Mouse (Mus musculus): ENCODE measurements at regions not wholly inside any gene's neighbourhood (a gene's known extent, or its start where the extent isn't known, plus 50 kb on each side); places are given as distances from the start of the nearest gene placed in this dataset.

- Histone ChIP-seq H3K36me3 (ENCODE audit: control insufficient read depth, insufficient read depth, low read length) (no peaks in the 10 kb centered on the region), H3K4me3 (ENCODE audit: low read depth, low read length) (no peak overlapping the region), H3K4me2 (replicated peaks; ENCODE audit: low read depth, low read length) (no peak overlapping the region), H3K27ac (ENCODE audit: low read depth, low read length) (no peak overlapping the region), H3K9ac (ENCODE audit: low read depth, low read length) (no peak overlapping the region), H3K4me1 (replicated peaks; ENCODE audit: control insufficient read depth, insufficient read depth, low read length) (no peaks in the 10 kb centered on the region), H3K27me3 (ENCODE audit: control insufficient read depth, insufficient read depth, low read length) (no peaks in the 10 kb centered on the region), H3K9me3 (ENCODE audit: control insufficient read depth, low read length) (no peaks in the 10 kb centered on the region)
- ATAC-seq (ENCODE audit: low FRiP score) (no peak), DNase-seq (ENCODE audit: low spot score) (no peak)
- 63% methylated on average over 6 of the region's 6 CpGs for WGBS
Observed at GRCm38 (mm10) chr10:17564895-17565620, 158.0 kb upstream of the Cited2 start.

- Histone ChIP-seq H3K27me3 (ENCODE audit: control insufficient read depth, insufficient read depth, low read length) (no peaks in the 10 kb centered on the region), H3K36me3 (ENCODE audit: control insufficient read depth, insufficient read depth, low read length) (no peaks in the 10 kb centered on the region), H3K27ac (ENCODE audit: low read depth, low read length) (no peak overlapping the region), H3K4me1 (replicated peaks; ENCODE audit: control insufficient read depth, insufficient read depth, low read length) (no peaks in the 10 kb centered on the region), H3K4me2 (replicated peaks; ENCODE audit: low read depth, low read length) (no peak overlapping the region), H3K9ac (ENCODE audit: low read depth, low read length) (no peak overlapping the region), H3K4me3 (ENCODE audit: low read depth, low read length) (no peak overlapping the region), H3K9me3 (ENCODE audit: control insufficient read depth, low read length) (no peaks in the 10 kb centered on the region)
- WGBS = 82% methylated on average over 5 of the region's 5 CpGs
- ATAC-seq (ENCODE audit: low FRiP score) (no peak), DNase-seq (ENCODE audit: low spot score) (no peak)
Observed at GRCm38 (mm10) chr10:17566975-17567374, 156.0 kb upstream of the Cited2 start.

GRCm38 (mm10) chr10:17567631-17568030 is 155.4 kb upstream of the Cited2 start:
- no peak overlapping the region for H3K4me3 ChIP-seq (ENCODE audit: low read depth, low read length)
- no peak overlapping the region for H3K4me2 ChIP-seq (replicated peaks; ENCODE audit: low read depth, low read length)
- ATAC-seq (ENCODE audit: low FRiP score) = no peak
- H3K27me3 ChIP-seq (ENCODE audit: control insufficient read depth, insufficient read depth, low read length) = no peaks in the 10 kb centered on the region
- no peaks in the 10 kb centered on the region for H3K36me3 ChIP-seq (ENCODE audit: control insufficient read depth, insufficient read depth, low read length)
- no peaks in the 10 kb centered on the region for H3K9me3 ChIP-seq (ENCODE audit: control insufficient read depth, low read length)
- no peak for DNase-seq (ENCODE audit: low spot score)
- H3K4me1 ChIP-seq (replicated peaks; ENCODE audit: control insufficient read depth, insufficient read depth, low read length) = no peaks in the 10 kb centered on the region
- no peak overlapping the region for H3K27ac ChIP-seq (ENCODE audit: low read depth, low read length)
- no peak overlapping the region for H3K9ac ChIP-seq (ENCODE audit: low read depth, low read length)
- WGBS = 84% methylated on average over 3 of the region's 3 CpGs

- H3K4me3 ChIP-seq (ENCODE audit: low read depth, low read length) = no peak overlapping the region
- no peaks in the 10 kb centered on the region for H3K9me3 ChIP-seq (ENCODE audit: control insufficient read depth, low read length)
- H3K27me3 ChIP-seq (ENCODE audit: control insufficient read depth, insufficient read depth, low read length) = no peaks in the 10 kb centered on the region
- ATAC-seq (ENCODE audit: low FRiP score) (no peak), DNase-seq (ENCODE audit: low spot score) (no peak)
- no peak overlapping the region for H3K4me2 ChIP-seq (replicated peaks; ENCODE audit: low read depth, low read length)
- no peak overlapping the region for H3K9ac ChIP-seq (ENCODE audit: low read depth, low read length)
- no peak overlapping the region for H3K27ac ChIP-seq (ENCODE audit: low read depth, low read length)
- H3K36me3 ChIP-seq (ENCODE audit: control insufficient read depth, insufficient read depth, low read length) = no peaks in the 10 kb centered on the region
- WGBS = 82% methylated on average over 6 of the region's 6 CpGs
- H3K4me1 ChIP-seq (replicated peaks; ENCODE audit: control insufficient read depth, insufficient read depth, low read length) = no peaks in the 10 kb centered on the region
Observed at GRCm38 (mm10) chr10:17569577-17570113, 153.4 kb upstream of the Cited2 start.

- H3K4me2 ChIP-seq (replicated peaks; ENCODE audit: low read depth, low read length) = no peak overlapping the region
- H3K36me3 ChIP-seq (ENCODE audit: control insufficient read depth, insufficient read depth, low read length) = no peaks in the 10 kb centered on the region
- H3K4me1 ChIP-seq (replicated peaks; ENCODE audit: control insufficient read depth, insufficient read depth, low read length) = no peaks in the 10 kb centered on the region
- DNase-seq (ENCODE audit: low spot score) (no peak), ATAC-seq (ENCODE audit: low FRiP score) (no peak)
- H3K9me3 ChIP-seq (ENCODE audit: control insufficient read depth, low read length) = no peaks in the 10 kb centered on the region
- no peak overlapping the region for H3K4me3 ChIP-seq (ENCODE audit: low read depth, low read length)
- no peak overlapping the region for H3K27ac ChIP-seq (ENCODE audit: low read depth, low read length)
- no peaks in the 10 kb centered on the region for H3K27me3 ChIP-seq (ENCODE audit: control insufficient read depth, insufficient read depth, low read length)
- H3K9ac ChIP-seq (ENCODE audit: low read depth, low read length) = no peak overlapping the region
- WGBS = 66% methylated on average over 3 of the region's 3 CpGs
Observed at GRCm38 (mm10) chr10:17574894-17575293, 148.1 kb upstream of the Cited2 start.

- DNase-seq (ENCODE audit: low spot score) (no peak), ATAC-seq (ENCODE audit: low FRiP score) (no peak)
- no peak overlapping the region for H3K27ac ChIP-seq (ENCODE audit: low read depth, low read length)
Observed at GRCm38 (mm10) chr10:17575448-17576332, 147.3 kb upstream of the Cited2 start.

GRCm38 (mm10) chr10:17576333-17576750 is 146.7 kb upstream of the Cited2 start:
- Histone ChIP-seq H3K4me3 (ENCODE audit: low read depth, low read length) (no peak overlapping the region), H3K4me2 (replicated peaks; ENCODE audit: low read depth, low read length) (no peak overlapping the region), H3K9me3 (ENCODE audit: control insufficient read depth, low read length) (no peaks in the 10 kb centered on the region), H3K36me3 (ENCODE audit: control insufficient read depth, insufficient read depth, low read length) (no peaks in the 10 kb centered on the region), H3K27ac (ENCODE audit: low read depth, low read length) (no peak overlapping the region), H3K9ac (ENCODE audit: low read depth, low read length) (no peak overlapping the region), H3K4me1 (replicated peaks; ENCODE audit: control insufficient read depth, insufficient read depth, low read length) (no peaks in the 10 kb centered on the region), H3K27me3 (ENCODE audit: control insufficient read depth, insufficient read depth, low read length) (no peaks in the 10 kb centered on the region)
- ATAC-seq (ENCODE audit: low FRiP score) (no peak), DNase-seq (ENCODE audit: low spot score) (no peak)

More at GRCm38 (mm10) chr10:17575448-17576332, 147.3 kb upstream of the Cited2 start:
- Histone ChIP-seq H3K4me1 (replicated peaks; ENCODE audit: control insufficient read depth, insufficient read depth, low read length) (no peaks in the 10 kb centered on the region), H3K4me3 (ENCODE audit: low read depth, low read length) (no peak overlapping the region), H3K36me3 (ENCODE audit: control insufficient read depth, insufficient read depth, low read length) (no peaks in the 10 kb centered on the region), H3K9ac (ENCODE audit: low read depth, low read length) (no peak overlapping the region), H3K4me2 (replicated peaks; ENCODE audit: low read depth, low read length) (no peak overlapping the region), H3K9me3 (ENCODE audit: control insufficient read depth, low read length) (no peaks in the 10 kb centered on the region), H3K27me3 (ENCODE audit: control insufficient read depth, insufficient read depth, low read length) (no peaks in the 10 kb centered on the region)
- 53% methylated on average over 10 of the region's 10 CpGs for WGBS

- 91% methylated on average over 2 of the region's 2 CpGs for WGBS
- Histone ChIP-seq H3K4me2 (replicated peaks; ENCODE audit: low read depth, low read length) (no peak overlapping the region), H3K27me3 (ENCODE audit: control insufficient read depth, insufficient read depth, low read length) (no peaks in the 10 kb centered on the region), H3K36me3 (ENCODE audit: control insufficient read depth, insufficient read depth, low read length) (no peaks in the 10 kb centered on the region), H3K4me3 (ENCODE audit: low read depth, low read length) (no peak overlapping the region), H3K9ac (ENCODE audit: low read depth, low read length) (no peak overlapping the region), H3K4me1 (replicated peaks; ENCODE audit: control insufficient read depth, insufficient read depth, low read length) (no peaks in the 10 kb centered on the region), H3K9me3 (ENCODE audit: control insufficient read depth, low read length) (no peaks in the 10 kb centered on the region), H3K27ac (ENCODE audit: low read depth, low read length) (no peak overlapping the region)
- ATAC-seq (ENCODE audit: low FRiP score) (no peak), DNase-seq (ENCODE audit: low spot score) (no peak)
Observed at GRCm38 (mm10) chr10:17579463-17579862, 143.6 kb upstream of the Cited2 start.
